Mouse (Mus musculus) lung, adult 10 weeks (tissue): ENCODE measurements around the gene Zfp663. TPM values are rescaled to one million over a fixed set of nuclear protein-coding genes. Genes with fewer than 3 reads are reported as not detected.

ENCODE experiments used
- polyA plus RNA-seq: library from polyadenylated mRNA; stranded (reverse); fragments of 350-450 nt; fragmentation: Illumina TruSeq; extraction: RNeasy Lipid Tissue Mini Kit (QIAGEN cat#74804); gene quantifications from one replicate; pipeline ENCODE4 v1.2.3, GENCODE M21; 2014; ENCODE audit warnings: low read depth, low replicate concordance; ENCODE audit not compliant: insufficient read depth

The Zfp663 gene
- polyA plus RNA-seq: 0.11 TPM

DNA sequence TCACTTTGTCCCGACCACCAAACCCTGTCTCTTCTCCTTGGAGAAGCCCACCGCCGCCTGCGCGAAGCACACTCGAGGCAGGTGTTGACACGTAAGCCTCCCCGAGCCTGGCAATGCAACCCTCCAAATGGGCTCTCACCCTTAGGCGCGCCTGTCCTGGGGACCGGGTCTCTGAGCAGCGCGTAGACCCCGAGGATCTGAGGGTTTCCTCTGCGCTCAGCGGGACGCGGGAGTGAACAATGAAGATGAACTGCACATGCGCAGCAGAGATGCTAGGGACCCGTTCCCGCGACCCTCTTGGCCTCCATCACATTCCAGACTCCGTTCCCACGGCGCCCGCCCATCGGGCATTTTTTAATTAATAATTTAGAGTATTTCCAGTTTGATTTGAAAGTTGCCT lies at the start of gene Zfp663:
Gene Zfp663, minus strand, starts transcription at position 234 of the 400 bp plus-strand sequence.

DNA sequence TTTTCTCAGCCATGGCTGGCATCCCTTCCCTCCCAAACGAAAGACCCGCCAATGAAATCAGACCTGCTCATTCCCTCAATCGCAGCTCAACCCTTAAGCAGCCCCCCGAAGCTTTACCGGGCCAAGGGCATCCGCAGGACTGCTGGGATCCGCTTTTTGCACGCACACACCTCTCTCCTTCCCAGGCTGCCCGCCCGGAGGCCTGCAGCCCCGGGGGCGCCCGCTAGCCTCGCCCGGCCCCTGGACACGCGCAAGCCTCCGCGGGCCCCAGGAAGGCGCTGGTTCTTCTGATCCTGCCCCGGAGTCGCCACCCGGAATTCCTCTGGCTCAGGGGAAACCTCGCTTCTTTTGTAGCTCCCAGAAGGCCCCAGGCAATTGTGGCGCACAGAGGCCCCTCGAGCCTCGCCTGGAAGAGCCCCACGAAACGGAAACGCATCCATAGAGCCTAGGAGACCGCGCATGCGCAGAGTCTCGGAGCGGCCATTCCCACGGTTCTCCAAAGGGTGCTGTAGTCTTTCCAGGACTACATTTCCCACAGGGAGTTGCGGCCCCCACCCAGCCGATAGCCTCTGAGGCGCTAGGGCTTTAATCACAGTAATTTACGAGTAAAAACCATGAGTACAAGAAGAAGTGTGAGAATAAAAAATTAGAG lies 19.4 kb upstream of the Zfp663 start, which contains the start of gene Zfp334:
Gene Zfp334, minus strand, starts transcription at position 416 of the 652 bp plus-strand sequence.

DNA sequence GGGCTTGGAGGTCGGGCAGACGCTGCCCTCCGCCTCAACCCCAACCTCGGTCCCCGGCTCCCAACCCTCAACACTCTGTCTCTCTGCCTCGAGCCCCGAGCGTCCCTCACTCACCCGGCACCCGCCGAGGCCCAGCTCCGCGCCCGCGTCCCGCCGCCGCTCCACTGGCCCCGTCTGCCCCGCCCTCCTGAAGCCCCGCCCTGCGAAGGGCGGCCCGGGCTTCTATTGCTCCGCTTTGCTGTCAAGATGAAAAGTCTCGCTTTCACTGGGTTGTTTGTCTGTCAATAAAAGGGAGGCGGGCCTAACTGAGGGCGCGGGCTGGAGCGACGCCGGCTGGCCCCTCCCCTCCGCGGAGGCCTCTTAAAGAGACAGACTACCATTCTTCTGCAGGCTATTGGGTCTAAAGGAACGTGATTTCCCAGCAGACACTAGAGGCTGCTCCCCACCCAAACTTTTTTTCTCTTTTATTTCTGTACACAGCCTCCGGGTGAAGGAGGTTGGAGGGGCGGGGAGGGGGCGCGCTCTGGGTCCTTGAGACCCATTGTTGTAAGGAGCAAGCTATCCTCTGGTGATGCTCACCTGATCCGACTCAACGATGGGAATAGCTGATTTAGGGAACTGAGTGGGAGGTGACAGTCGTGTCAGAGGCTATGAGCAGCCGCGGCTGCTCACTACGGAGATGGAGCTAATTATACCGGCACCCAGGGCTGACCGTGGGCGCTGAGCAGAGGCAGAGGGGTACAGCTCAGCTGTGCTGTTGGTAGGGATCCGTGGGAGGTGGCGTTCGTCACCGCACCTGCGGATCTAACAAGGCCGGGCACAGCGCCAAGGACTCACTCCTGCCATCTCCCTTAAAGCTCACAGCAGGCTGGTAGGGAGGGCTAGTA lies 42.0 kb downstream of the Zfp663 start, which contains the start of gene Elmo2:
Gene Elmo2, minus strand, starts transcription at position 176 of the 887 bp plus-strand sequence.

Other genes starting within 250 kb of the Zfp663 start
- gene Cdh22, start 133.9 kb downstream of the Zfp663 start, polyA plus RNA-seq: 0.85 TPM
- 23.1 TPM for gene Slc35c2, start 80.9 kb downstream of the Zfp663 start, polyA plus RNA-seq
- 29.0 TPM for gene Elmo2, start 42.2 kb downstream of the Zfp663 start, polyA plus RNA-seq
- 1.6 TPM for gene Zfp334, start 19.5 kb upstream of the Zfp663 start, polyA plus RNA-seq
- not detected for gene Ocstamp, start 31.7 kb upstream of the Zfp663 start, polyA plus RNA-seq
- 1.00 TPM for gene Slc13a3, start 104.5 kb upstream of the Zfp663 start, polyA plus RNA-seq
- 15.9 TPM for gene Trp53rka, start 124.6 kb upstream of the Zfp663 start, polyA plus RNA-seq
- gene Slc2a10, start 135.1 kb upstream of the Zfp663 start, polyA plus RNA-seq: 2.7 TPM
- gene Eya2, start 226.3 kb upstream of the Zfp663 start, polyA plus RNA-seq: 28.5 TPM